Mouse (Mus musculus): ENCODE measurements around the gene Bcl11b.
A peak's percentile ranks its signal among the peaks of the same experiment; 100 is the strongest.

Bcl11b gene

DNA sequence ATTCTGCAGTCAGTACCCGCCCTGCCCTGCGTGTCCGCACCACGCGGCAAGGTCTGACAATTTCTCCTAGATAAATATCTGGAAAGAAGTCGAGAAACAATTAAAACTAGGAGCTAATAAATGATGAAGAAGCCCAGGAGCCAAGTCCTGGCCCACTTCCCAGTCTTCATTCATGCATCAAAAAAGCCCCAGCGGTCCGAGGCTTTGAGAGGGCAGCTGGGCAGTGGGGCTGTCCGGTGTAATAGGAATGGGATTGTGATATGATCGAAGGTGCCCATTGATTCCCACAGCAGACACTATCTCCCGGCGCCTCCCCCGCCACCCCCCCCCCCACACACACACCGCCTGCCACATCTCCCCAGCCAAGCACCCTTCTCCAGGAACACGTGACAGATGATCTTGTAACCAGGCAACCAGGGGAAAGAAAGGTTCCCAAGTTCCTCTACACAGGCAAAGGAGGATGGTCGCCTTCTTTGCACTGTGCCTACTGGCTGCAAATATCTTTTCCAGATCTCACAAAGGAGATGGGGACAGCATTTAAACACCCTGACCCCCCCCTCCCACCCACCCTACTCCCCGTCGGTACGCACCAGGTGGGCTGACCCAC lies 68.5 kb downstream of the Bcl11b start:
- DNase-seq (ENCODE audit: low read depth, low spot score) = no peak

GRCm38 (mm10) chr12:107932140-107932539 lies 71.3 kb downstream of the Bcl11b start:
- no peak for DNase-seq (ENCODE audit: low read depth, low spot score)

DNA sequence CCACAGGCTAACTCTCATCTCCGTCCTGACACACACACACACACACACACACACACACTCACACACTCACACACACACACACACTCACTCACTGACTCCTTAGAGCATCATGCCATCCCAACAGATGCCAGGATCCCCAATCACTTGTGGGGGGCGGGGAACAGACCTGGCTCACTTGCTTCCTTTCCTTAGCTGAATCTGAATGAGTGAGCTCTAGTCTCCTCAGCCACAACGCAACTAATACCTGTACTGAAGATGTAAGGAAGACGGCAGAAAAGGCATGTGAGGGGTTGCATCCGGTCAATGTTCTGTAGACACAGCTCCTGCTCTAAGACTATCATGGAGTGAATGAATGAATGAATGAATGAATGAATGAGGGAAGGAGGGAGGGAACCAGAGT lies 71.9 kb downstream of the Bcl11b start:
- DNase-seq (ENCODE audit: low read depth, low spot score) = no peak

GRCm38 (mm10) chr12:107930611-107931350 lies 72.6 kb downstream of the Bcl11b start:
- DNase-seq (ENCODE audit: low read depth, low spot score) = peak; percentile 65

GRCm38 (mm10) chr12:107928905-107929304 lies 74.5 kb downstream of the Bcl11b start:
- DNase-seq (ENCODE audit: low read depth, low spot score) = no peak

- no peak for DNase-seq (ENCODE audit: low read depth, low spot score)
Measured at GRCm38 (mm10) chr12:107928464-107928901, 74.9 kb downstream of the Bcl11b start.

DNA sequence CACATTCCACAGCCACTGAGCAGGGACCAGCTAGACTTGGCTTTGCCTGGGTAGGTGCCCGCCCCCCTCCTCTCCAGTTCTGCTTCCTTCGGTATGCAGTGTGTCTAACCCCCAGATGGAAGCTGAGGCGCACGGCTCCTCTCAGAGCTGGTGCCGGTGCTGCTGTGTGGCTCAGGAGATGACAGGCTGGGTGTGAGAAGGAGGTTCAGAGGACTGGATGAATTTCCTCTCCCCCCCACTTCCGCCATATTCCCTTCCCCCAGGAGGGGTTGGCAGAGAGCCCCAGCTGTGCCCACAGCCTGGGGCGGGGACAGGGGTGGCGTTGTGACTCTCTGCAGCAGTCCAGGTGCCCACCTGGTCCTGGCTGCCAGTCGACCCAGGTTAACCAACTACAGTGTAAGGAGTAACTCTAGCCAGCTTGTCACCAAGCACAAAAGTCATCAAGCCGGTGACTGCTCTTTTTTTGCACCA lies 75.4 kb downstream of the Bcl11b start:
- DNase-seq (ENCODE audit: low read depth, low spot score) = no peak

- DNase-seq (ENCODE audit: low read depth, low spot score) = no peak
Measured at GRCm38 (mm10) chr12:107926074-107926855, 77.1 kb downstream of the Bcl11b start.

DNA sequence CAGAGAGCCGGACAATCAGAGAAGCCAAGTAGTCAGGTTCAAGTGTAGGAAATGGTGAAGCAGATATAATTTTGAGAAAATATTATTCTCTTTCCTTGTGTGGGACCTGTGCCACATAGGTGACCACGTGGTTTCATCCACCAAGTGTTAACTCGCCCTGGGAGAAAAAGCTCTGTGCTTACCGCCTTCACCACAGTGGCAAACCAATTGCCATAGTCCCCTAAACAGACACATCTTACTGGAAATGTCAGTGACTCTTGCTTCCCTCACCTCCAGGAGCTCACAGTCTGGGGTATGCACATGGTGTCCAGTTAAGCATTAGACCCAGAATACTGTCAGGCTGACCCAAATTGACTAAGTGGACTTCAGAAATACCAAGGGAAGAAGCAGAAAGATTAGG lies 78.7 kb downstream of the Bcl11b start:
- no peak for DNase-seq (ENCODE audit: low read depth, low spot score)

- no peak for DNase-seq (ENCODE audit: low read depth, low spot score)
Measured at GRCm38 (mm10) chr12:107923963-107924362, 79.4 kb downstream of the Bcl11b start.

- no peak for DNase-seq (ENCODE audit: low read depth, low spot score)
Measured at GRCm38 (mm10) chr12:107922180-107922579, 81.2 kb downstream of the Bcl11b start.

DNA sequence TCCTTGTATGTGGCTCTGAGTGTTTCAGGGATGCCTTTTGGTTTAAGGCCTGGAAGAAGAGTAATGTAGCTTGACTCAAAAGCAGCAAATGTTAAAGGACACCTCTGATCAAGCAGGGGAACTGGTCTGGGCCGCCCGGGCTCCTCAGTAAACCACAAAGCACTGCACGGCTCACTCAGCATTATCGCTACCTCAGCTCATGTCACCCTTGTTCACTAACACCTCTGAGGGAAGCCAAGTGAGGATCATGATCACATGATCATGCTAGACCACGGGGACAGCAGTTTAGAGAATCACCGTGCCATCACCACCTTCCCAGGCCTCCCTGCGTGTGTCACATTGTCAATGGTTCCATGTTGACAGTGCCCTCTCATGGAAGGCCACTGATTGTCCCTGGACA lies 81.8 kb downstream of the Bcl11b start:
- no peak for DNase-seq (ENCODE audit: low read depth, low spot score)

GRCm38 (mm10) chr12:107921154-107921553 lies 82.2 kb downstream of the Bcl11b start:
- DNase-seq (ENCODE audit: low read depth, low spot score) = no peak

- no peak for DNase-seq (ENCODE audit: low read depth, low spot score)
Measured at GRCm38 (mm10) chr12:107920716-107921115, 82.7 kb downstream of the Bcl11b start.

DNA sequence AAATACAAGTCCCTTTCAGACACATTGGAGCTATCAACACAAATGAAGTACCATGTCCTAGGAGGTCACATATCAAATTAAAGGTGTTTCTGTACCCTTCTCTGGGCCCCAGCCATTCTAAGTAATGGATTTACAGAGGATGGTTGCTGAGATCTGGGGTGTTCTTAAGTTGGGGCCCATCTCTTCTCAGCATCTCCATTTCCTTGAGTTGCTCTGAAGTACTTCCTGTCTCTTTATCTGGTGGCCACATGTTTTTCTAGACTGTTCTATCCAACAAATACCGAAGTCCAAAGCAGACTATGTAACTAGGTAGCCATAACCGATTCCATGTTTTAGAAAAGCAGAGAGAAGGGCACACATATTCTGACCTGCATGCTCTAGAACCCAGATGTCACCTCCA lies 83.3 kb downstream of the Bcl11b start:
- DNase-seq (ENCODE audit: low read depth, low spot score) = no peak

DNA sequence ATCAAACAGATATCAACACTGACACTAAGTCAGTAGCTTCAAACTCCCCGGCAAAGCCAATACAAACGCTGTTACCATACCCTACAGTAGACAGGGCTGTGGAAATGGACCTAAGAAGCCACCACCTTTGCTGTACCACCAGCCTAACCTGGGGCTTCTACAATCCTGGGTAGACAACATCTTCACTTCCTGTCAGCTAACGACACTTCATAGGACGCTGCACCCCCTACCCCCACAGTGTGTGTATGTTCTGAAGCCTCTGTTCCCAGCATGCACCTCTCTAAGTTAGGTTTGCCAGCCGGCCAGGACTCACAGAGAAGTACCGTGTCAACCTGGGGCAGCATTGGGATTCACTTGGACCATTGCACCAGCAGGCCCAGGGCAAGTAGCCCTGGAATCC lies 84.6 kb downstream of the Bcl11b start:
- no peak for DNase-seq (ENCODE audit: low read depth, low spot score)

DNA sequence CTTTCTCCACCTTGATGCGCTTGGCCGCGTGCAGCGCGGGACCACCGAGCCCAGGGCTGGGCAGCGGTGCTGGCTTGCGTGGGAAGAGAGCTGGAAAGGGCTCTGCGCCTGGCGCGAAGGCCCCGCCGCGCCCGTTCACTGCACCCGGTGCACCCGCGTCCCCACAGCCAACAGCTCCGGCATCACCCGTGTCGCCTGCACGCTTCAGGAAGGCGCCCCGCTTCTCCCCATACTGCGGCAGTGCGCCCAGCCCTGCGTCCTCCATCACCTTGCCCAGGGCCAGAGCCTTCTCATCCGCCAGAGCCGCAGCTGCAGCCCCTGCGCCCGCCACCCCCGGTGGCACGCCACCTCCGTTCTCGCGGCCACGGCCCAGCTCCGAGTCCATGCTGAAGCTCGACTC lies 87.4 kb downstream of the Bcl11b start:
- DNase-seq (ENCODE audit: low read depth, low spot score) = no peak

DNA sequence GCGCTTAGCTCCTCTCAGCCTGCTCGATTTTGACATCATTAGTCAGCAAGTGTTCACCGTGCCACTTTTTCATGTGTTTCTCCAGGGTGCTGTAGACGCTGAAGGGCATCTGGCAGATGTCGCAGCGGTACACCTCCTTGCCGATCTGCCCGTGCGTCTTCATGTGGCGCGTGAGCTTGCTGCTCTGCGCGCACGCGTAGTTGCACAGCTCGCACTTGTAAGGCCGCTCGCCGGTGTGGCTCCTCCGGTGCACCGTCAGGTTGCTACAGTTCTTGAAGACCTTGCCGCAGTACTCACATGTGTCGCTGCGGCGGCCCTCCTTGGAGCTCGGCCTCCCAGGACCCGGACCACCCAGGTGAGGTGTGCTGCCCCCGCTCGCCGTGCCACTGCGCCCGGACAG lies 88.0 kb downstream of the Bcl11b start:
- DNase-seq (ENCODE audit: low read depth, low spot score) = no peak

- DNase-seq (ENCODE audit: low read depth, low spot score) = no peak
Measured at GRCm38 (mm10) chr12:107908826-107909225, 94.6 kb downstream of the Bcl11b start.

- no peak for DNase-seq (ENCODE audit: low read depth, low spot score)
Measured at GRCm38 (mm10) chr12:107905333-107905732, 98.1 kb downstream of the Bcl11b start.

DNA sequence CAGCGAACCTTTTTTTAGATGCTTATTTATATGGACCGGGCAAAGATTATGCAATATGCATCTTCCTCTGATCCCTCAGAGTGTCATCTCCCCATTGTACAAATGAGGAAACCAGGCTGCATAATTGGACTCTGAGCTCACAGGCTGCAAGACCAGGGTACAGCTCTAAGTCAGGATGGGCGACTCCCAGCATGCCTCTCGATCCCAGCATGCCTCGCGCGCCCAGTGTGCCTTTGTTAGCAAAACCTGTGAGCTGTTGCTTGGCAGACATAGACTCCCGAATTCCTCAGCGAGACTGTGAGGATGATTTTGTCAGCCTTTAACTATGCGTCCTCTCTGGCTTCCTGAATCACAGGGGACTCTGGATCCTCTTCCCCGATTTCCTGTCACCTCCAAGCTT lies 98.9 kb downstream of the Bcl11b start:
- peak; percentile 7 for DNase-seq (ENCODE audit: low read depth, low spot score)

GRCm38 (mm10) chr12:107903949-107904348 lies 99.5 kb downstream of the Bcl11b start:
- no peak for DNase-seq (ENCODE audit: low read depth, low spot score)

Data from skeletal muscle tissue, adult 2 months (tissue).